Mouse (Mus musculus): ENCODE measurements around the gene Fntb. TPM values are rescaled to one million over a fixed set of nuclear protein-coding genes. Genes with fewer than 3 reads are reported as not detected.

The Fntb gene
- polyA plus RNA-seq, 1 experiment from 2014 or later = 39.9 TPM

GRCm38 (mm10) chr12:76874826-76875225 lies 109.4 kb downstream of the Fntb start:
- H3K4me3 ChIP-seq = no peak overlapping the region
- H3K27me3 ChIP-seq = no peaks in the 10 kb centered on the region
- no peaks in the 10 kb centered on the region for H3K9me3 ChIP-seq
- 0 out of 2 replicates have a peak, but pooled peaks cover 11% of the 10 kb centered on the region for H3K36me3 ChIP-seq
- no peak for ATAC-seq (ENCODE audit: low read depth)
- WGBS = 59% methylated on average over 9 of the region's 9 CpGs
- H3K4me2 ChIP-seq = no peak overlapping the region
- H3K9ac ChIP-seq = no peak overlapping the region
- no peak overlapping the region for H3K27ac ChIP-seq (replicated peaks)
- H3K4me1 ChIP-seq (replicated peaks) = no peaks in the 10 kb centered on the region

- no peaks in the 10 kb centered on the region for H3K27me3 ChIP-seq
- 8% methylated on average over 5 of the region's 5 CpGs for WGBS
- no peak overlapping the region for H3K4me2 ChIP-seq
- H3K9ac ChIP-seq = no peak overlapping the region
- H3K4me1 ChIP-seq (replicated peaks) = no peaks in the 10 kb centered on the region
- no peak overlapping the region for H3K4me3 ChIP-seq
- ATAC-seq (ENCODE audit: low read depth) = 0 out of 2 replicates have a peak, but pooled peaks have one; percentile 27
- H3K9me3 ChIP-seq = no peaks in the 10 kb centered on the region
- H3K27ac ChIP-seq (replicated peaks) = no peak overlapping the region
- H3K36me3 ChIP-seq = 0 out of 2 replicates have a peak, but pooled peaks cover 11% of the 10 kb centered on the region
Observed at GRCm38 (mm10) chr12:76879242-76879641, 113.9 kb downstream of the Fntb start.

GRCm38 (mm10) chr12:76880131-76880530 lies 114.7 kb downstream of the Fntb start:
- no peak overlapping the region for H3K27ac ChIP-seq (replicated peaks)

GRCm38 (mm10) chr12:76883824-76884223 lies 118.4 kb downstream of the Fntb start:
- Histone ChIP-seq H3K4me2 (no peak overlapping the region), H3K27me3 (no peaks in the 10 kb centered on the region), H3K4me1 (replicated peaks) (no peaks in the 10 kb centered on the region), H3K9me3 (no peaks in the 10 kb centered on the region), H3K36me3 (0 out of 2 replicates have a peak, but pooled peaks cover 17% of the 10 kb centered on the region), H3K9ac (no peak overlapping the region), H3K27ac (replicated peaks) (no peak overlapping the region), H3K4me3 (no peak overlapping the region)
- ATAC-seq (ENCODE audit: low read depth) = no peak
- 81% methylated on average over 9 of the region's 9 CpGs for WGBS

More at GRCm38 (mm10) chr12:76880131-76880530, 114.7 kb downstream of the Fntb start:
- Histone ChIP-seq H3K9ac (no peak overlapping the region), H3K9me3 (no peaks in the 10 kb centered on the region), H3K4me3 (no peak overlapping the region), H3K36me3 (0 out of 2 replicates have a peak, but pooled peaks cover 10% of the 10 kb centered on the region), H3K4me2 (no peak overlapping the region), H3K4me1 (replicated peaks) (no peaks in the 10 kb centered on the region), H3K27me3 (no peaks in the 10 kb centered on the region)
- ATAC-seq (ENCODE audit: low read depth) = no peak
- WGBS = 89% methylated on average over 4 of the region's 4 CpGs

GRCm38 (mm10) chr12:76885103-76885502 lies 119.7 kb downstream of the Fntb start:
- H3K27ac ChIP-seq (replicated peaks) = no peak overlapping the region
- H3K4me2 ChIP-seq = no peak overlapping the region
- 95% methylated on average over 4 of the region's 4 CpGs for WGBS
- no peak for ATAC-seq (ENCODE audit: low read depth)
- no peak overlapping the region for H3K9ac ChIP-seq
- H3K4me3 ChIP-seq = no peak overlapping the region
- H3K36me3 ChIP-seq = 0 out of 2 replicates have a peak, but pooled peaks cover 17% of the 10 kb centered on the region
- no peaks in the 10 kb centered on the region for H3K9me3 ChIP-seq
- no peaks in the 10 kb centered on the region for H3K27me3 ChIP-seq
- no peaks in the 10 kb centered on the region for H3K4me1 ChIP-seq (replicated peaks)

- no peak for ATAC-seq (ENCODE audit: low read depth)
- no peak overlapping the region for H3K9ac ChIP-seq
- H3K9me3 ChIP-seq = no peaks in the 10 kb centered on the region
- H3K4me3 ChIP-seq = no peak overlapping the region
- H3K36me3 ChIP-seq = peaks cover 22% of the 10 kb centered on the region; the same call in 1 of the 2 replicates
- H3K27ac ChIP-seq (replicated peaks) = no peak overlapping the region
- H3K4me2 ChIP-seq = no peak overlapping the region
- peaks cover 7% of the 10 kb centered on the region; the same call in 1 of the 2 replicates for H3K4me1 ChIP-seq (replicated peaks)
- no peaks in the 10 kb centered on the region for H3K27me3 ChIP-seq
- WGBS = 88% methylated on average over 7 of the region's 7 CpGs
Observed at GRCm38 (mm10) chr12:76886826-76887225, 121.4 kb downstream of the Fntb start.

- Histone ChIP-seq H3K27me3 (no peaks in the 10 kb centered on the region), H3K4me2 (no peak overlapping the region), H3K9ac (no peak overlapping the region), H3K4me1 (replicated peaks) (peaks cover 7% of the 10 kb centered on the region; the same call in 1 of the 2 replicates), H3K4me3 (no peak overlapping the region), H3K9me3 (no peaks in the 10 kb centered on the region), H3K36me3 (peaks cover 28% of the 10 kb centered on the region; the same call in 1 of the 2 replicates), H3K27ac (replicated peaks) (no peak overlapping the region)
- 94% methylated on average over 12 of the region's 12 CpGs for WGBS
- ATAC-seq (ENCODE audit: low read depth) = no peak
Observed at GRCm38 (mm10) chr12:76887941-76888340, 122.6 kb downstream of the Fntb start.

GRCm38 (mm10) chr12:76889404-76890184 lies 124.2 kb downstream of the Fntb start:
- Histone ChIP-seq H3K4me2 (no peak overlapping the region), H3K4me3 (no peak overlapping the region), H3K27me3 (no peaks in the 10 kb centered on the region), H3K4me1 (replicated peaks) (peaks cover 10% of the 10 kb centered on the region; the same call in 1 of the 2 replicates), H3K27ac (replicated peaks) (no peak overlapping the region), H3K36me3 (peaks cover 20% of the 10 kb centered on the region; the same call in 1 of the 2 replicates), H3K9ac (no peak overlapping the region), H3K9me3 (no peaks in the 10 kb centered on the region)
- 89% methylated on average over 11 of the region's 11 CpGs for WGBS
- ATAC-seq (ENCODE audit: low read depth) = no peak

- H3K27me3 ChIP-seq = no peaks in the 10 kb centered on the region
- H3K4me2 ChIP-seq = no peak overlapping the region
- WGBS = 49% methylated on average over 3 of the region's 3 CpGs
- H3K4me3 ChIP-seq = no peak overlapping the region
- no peaks in the 10 kb centered on the region for H3K9me3 ChIP-seq
- no peak; the same call in 1 of the 2 replicates for ATAC-seq (ENCODE audit: low read depth)
- no peak overlapping the region for H3K9ac ChIP-seq
- no peak overlapping the region for H3K27ac ChIP-seq (replicated peaks)
- H3K36me3 ChIP-seq = peaks cover 20% of the 10 kb centered on the region; the same call in 1 of the 2 replicates
- peaks cover 18% of the 10 kb centered on the region for H3K4me1 ChIP-seq (replicated peaks)
Observed at GRCm38 (mm10) chr12:76891160-76891559, 125.8 kb downstream of the Fntb start.

GRCm38 (mm10) chr12:76892910-76893695 lies 127.7 kb downstream of the Fntb start:
- Histone ChIP-seq H3K4me1 (replicated peaks) (peaks cover 18% of the 10 kb centered on the region), H3K4me2 (no peak overlapping the region), H3K27me3 (no peaks in the 10 kb centered on the region), H3K9me3 (no peaks in the 10 kb centered on the region), H3K36me3 (peaks cover 16% of the 10 kb centered on the region; the same call in 1 of the 2 replicates), H3K4me3 (no peak overlapping the region), H3K9ac (no peak overlapping the region), H3K27ac (replicated peaks) (no peak overlapping the region)
- ATAC-seq (ENCODE audit: low read depth) = no peak
- WGBS = 93% methylated on average over 16 of the region's 16 CpGs

- ATAC-seq (ENCODE audit: low read depth) = no peak
- Histone ChIP-seq H3K4me1 (replicated peaks) (peaks cover 18% of the 10 kb centered on the region), H3K9ac (no peak overlapping the region), H3K27ac (replicated peaks) (no peak overlapping the region), H3K9me3 (no peaks in the 10 kb centered on the region), H3K27me3 (no peaks in the 10 kb centered on the region), H3K4me3 (no peak overlapping the region), H3K4me2 (no peak overlapping the region), H3K36me3 (peaks cover 11% of the 10 kb centered on the region)
- WGBS = 84% methylated on average over 10 of the region's 10 CpGs
Observed at GRCm38 (mm10) chr12:76894792-76895559, 129.6 kb downstream of the Fntb start.

Measured in neural tube, embryonic 13.5 days (tissue).